Mouse (Mus musculus) myocyte (in vitro differentiated cells): ENCODE results near the gene Rph3al. TPM values are rescaled to one million over a fixed set of nuclear protein-coding genes. Genes with fewer than 3 reads are reported as not detected.

Experiments used
- H3K27me3 ChIP-seq: one replicate; pipeline ENCODE4 v1.6.1; 2011; ENCODE audit not compliant: control insufficient read depth, insufficient read depth, insufficient read length
- H3K36me3 ChIP-seq: one replicate; pipeline ENCODE4 v1.6.1; 2011; ENCODE audit not compliant: control insufficient read depth, insufficient read depth
- H3K4me2 ChIP-seq: one replicate; pipeline ENCODE4 v1.6.1; 2011; ENCODE audit warnings: low read depth, control low read depth
- H3K4me3 ChIP-seq: one replicate; pipeline ENCODE4 v1.5.1; 2011; ENCODE audit warnings: mild to moderate bottlenecking, control low read depth, moderate library complexity
- H3K79me2 ChIP-seq: one replicate; pipeline ENCODE4 v1.6.1; 2011; ENCODE audit not compliant: control insufficient read depth, insufficient read depth
- H3ac ChIP-seq: one replicate; pipeline ENCODE4 v1.6.1; 2011; ENCODE audit not compliant: control insufficient read depth, insufficient read length
- CEBPB ChIP-seq: IDR thresholded peaks from 2 replicates; pipeline ENCODE4 v1.6.1; 2011; ENCODE audit warnings: mild to moderate bottlenecking, moderate library complexity; ENCODE audit not compliant: poor library complexity, insufficient read depth, severe bottlenecking
- E2F4 ChIP-seq: IDR thresholded peaks from one replicate; pipeline ENCODE4 v1.6.1; 2011; ENCODE audit warnings: mild to moderate bottlenecking, control low read depth, moderate library complexity; ENCODE audit not compliant: insufficient read depth
- MAX ChIP-seq: IDR thresholded peaks from one replicate; pipeline ENCODE4 v1.6.1; 2011; ENCODE audit warnings: low read depth, mild to moderate bottlenecking, control low read depth
- MYOD1 ChIP-seq, 3 experiments: IDR thresholded peaks; one replicate each; pipeline ENCODE4 v1.6.1; 2011; ENCODE audit warnings: control low read depth in 2 of 3, low read depth in 2 of 3, mild to moderate bottlenecking in 2 of 3, moderate library complexity in 1 of 3; ENCODE audit not compliant: insufficient read length in 2 of 3, control insufficient read depth in 1 of 3
- MYOG ChIP-seq, 3 experiments: IDR thresholded peaks; one replicate each; pipeline ENCODE4 v1.6.1; 2011; ENCODE audit warnings: control low read depth in 2 of 3, low read depth in 2 of 3, mild to moderate bottlenecking in 2 of 3; ENCODE audit not compliant: insufficient read length in 2 of 3, control insufficient read depth in 1 of 3, insufficient read depth in 1 of 3
- POLR2A ChIP-seq: IDR thresholded peaks from one replicate; pipeline ENCODE4 v1.6.1; 2011; ENCODE audit warnings: low read depth, mild to moderate bottlenecking, control low read depth, moderate library complexity; ENCODE audit not compliant: insufficient read length
- POLR2AphosphoS2 ChIP-seq: IDR thresholded peaks from one replicate; pipeline ENCODE4 v1.6.1; 2011; ENCODE audit warnings: low read depth, control low read depth; ENCODE audit not compliant: insufficient read length
- REST ChIP-seq: IDR thresholded peaks from one replicate; pipeline ENCODE4 v1.6.1; 2011; ENCODE audit warnings: mild to moderate bottlenecking, control low read depth, moderate library complexity; ENCODE audit not compliant: insufficient read depth, insufficient read length
- SRF ChIP-seq: IDR thresholded peaks from one replicate; pipeline ENCODE4 v1.6.1; 2011; ENCODE audit warnings: low read depth; ENCODE audit not compliant: control insufficient read depth, insufficient read length
- TCF12 ChIP-seq: IDR thresholded peaks from one replicate; pipeline ENCODE4 v1.6.1; 2011; ENCODE audit warnings: mild to moderate bottlenecking, control low read depth; ENCODE audit not compliant: poor library complexity, insufficient read depth, severe bottlenecking
- TCF3 ChIP-seq: IDR thresholded peaks from one replicate; pipeline ENCODE4 v1.6.1; 2011; ENCODE audit warnings: low read depth, control low read depth; ENCODE audit not compliant: insufficient read length
- USF1 ChIP-seq: IDR thresholded peaks from one replicate; pipeline ENCODE4 v1.6.1; 2011; ENCODE audit warnings: low read depth, mild to moderate bottlenecking, control low read depth, moderate library complexity
- polyA plus RNA-seq: library from polyadenylated mRNA; unstranded; fragments of >200 nt; fragmentation: generic; extraction: Trizol; gene quantifications from one replicate; pipeline ENCODE4 v1.2.1, GENCODE M21; 2012; ENCODE audit warnings: missing spikeins

Rph3al gene
- polyA plus RNA-seq, 1 experiment = 0.05 TPM

DNA sequence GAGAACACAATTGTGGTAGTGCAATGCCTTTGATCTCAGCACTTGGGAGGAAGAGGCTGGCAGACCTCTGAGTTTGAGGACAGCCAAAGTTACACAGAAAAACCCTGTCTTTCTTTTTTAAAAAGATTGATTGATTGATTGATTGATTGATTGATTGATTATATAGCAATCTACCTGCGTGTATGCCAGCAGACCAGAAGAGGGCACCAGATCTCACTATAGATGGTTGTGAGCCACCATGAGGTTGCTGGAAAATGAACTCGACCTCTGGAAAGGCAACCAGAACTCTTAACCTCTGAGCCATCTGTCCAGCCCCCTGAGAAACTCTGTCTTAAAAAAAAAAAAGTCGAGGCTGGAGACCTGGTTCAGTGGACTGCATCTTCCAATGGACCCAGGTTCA lies 32.4 kb upstream of the Rph3al start:
- TF ChIP-seq CEBPB (no peak), TCF3 (no peak), SRF (no peak), REST (no peak), POLR2A (no peak), MAX (no peak), POLR2AphosphoS2 (no peak), TCF12 (no peak), E2F4 (no peak), USF1 (no peak)
- H3K4me2 ChIP-seq = no peak overlapping the region
- peaks cover 32% of the 10 kb centered on the region for H3K27me3 ChIP-seq
- no peak overlapping the region for H3K4me3 ChIP-seq
- no peaks in the 10 kb centered on the region for H3K79me2 ChIP-seq
- H3K36me3 ChIP-seq = no peaks in the 10 kb centered on the region
- H3ac ChIP-seq = no peak overlapping the region

- H3K4me2 ChIP-seq = no peak overlapping the region
- no peak overlapping the region for H3ac ChIP-seq
- no peaks in the 10 kb centered on the region for H3K79me2 ChIP-seq
- no peaks in the 10 kb centered on the region for H3K36me3 ChIP-seq
- TF ChIP-seq MYOG (IDR thresholded peaks at IDR 0.05; ENCODE audit: control insufficient read depth in 1 of 3, insufficient read depth in 1 of 3, insufficient read length in 2 of 3, low read depth in 2 of 3) (no peak), SRF (no peak), REST (no peak), E2F4 (no peak), CEBPB (no peak)
- H3K4me3 ChIP-seq = no peak overlapping the region
- H3K27me3 ChIP-seq = peaks cover 43% of the 10 kb centered on the region
Observed at GRCm38 (mm10) chr11:75968761-75969160, 30.5 kb upstream of the Rph3al start.

GRCm38 (mm10) chr11:75966401-75967372 lies 28.5 kb upstream of the Rph3al start:
- peaks cover 61% of the 10 kb centered on the region for H3K27me3 ChIP-seq
- H3K4me3 ChIP-seq = no peak overlapping the region
- H3K36me3 ChIP-seq = no peaks in the 10 kb centered on the region
- TF ChIP-seq MYOD1 (IDR thresholded peaks at IDR 0.05; ENCODE audit: control insufficient read depth in 1 of 3, insufficient read length in 2 of 3, low read depth in 2 of 3) (peak in 1 of 3 experiments; percentile 29), MAX (no peak)
- H3ac ChIP-seq = no peak overlapping the region
- H3K4me2 ChIP-seq = peak overlapping the region; percentile 80
- H3K79me2 ChIP-seq = no peaks in the 10 kb centered on the region

GRCm38 (mm10) chr11:75965674-75966400 lies 27.6 kb upstream of the Rph3al start:
- no peak overlapping the region for H3ac ChIP-seq
- peak overlapping the region; percentile 80 for H3K4me2 ChIP-seq
- no peaks in the 10 kb centered on the region for H3K79me2 ChIP-seq
- H3K36me3 ChIP-seq = no peaks in the 10 kb centered on the region
- peaks cover 63% of the 10 kb centered on the region for H3K27me3 ChIP-seq
- TF ChIP-seq MYOD1 (IDR thresholded peaks at IDR 0.05; ENCODE audit: control insufficient read depth in 1 of 3, insufficient read length in 2 of 3, low read depth in 2 of 3) (peak; percentile 73 to 95 (median 94)), SRF (no peak), MYOG (IDR thresholded peaks at IDR 0.05; ENCODE audit: control insufficient read depth in 1 of 3, insufficient read depth in 1 of 3, insufficient read length in 2 of 3, low read depth in 2 of 3) (peak in 1 of 3 experiments; percentile 62)
- H3K4me3 ChIP-seq = no peak overlapping the region

DNA sequence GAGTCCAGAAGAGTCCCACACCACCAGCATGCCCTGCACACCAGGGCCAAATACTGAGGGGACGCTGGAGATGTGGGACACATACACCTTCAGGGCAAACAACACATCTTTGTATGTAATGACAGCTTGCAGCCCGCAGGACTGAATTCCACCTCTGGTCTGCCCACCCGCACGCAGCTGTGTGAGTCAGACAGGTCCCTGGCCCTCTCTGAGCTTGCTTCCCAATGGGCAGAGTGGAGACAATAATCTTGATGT lies 26.2 kb upstream of the Rph3al start:
- Histone ChIP-seq H3K4me2 (no peak overlapping the region), H3K4me3 (no peak overlapping the region), H3K36me3 (no peaks in the 10 kb centered on the region), H3ac (no peak overlapping the region), H3K27me3 (peaks cover 54% of the 10 kb centered on the region), H3K79me2 (no peaks in the 10 kb centered on the region)
- no peak for TF ChIP-seq TCF3
- no peak for TF ChIP-seq POLR2AphosphoS2
- no peak for TF ChIP-seq MAX
- TF ChIP-seq SRF = no peak
- TF ChIP-seq REST = no peak
- TF ChIP-seq TCF12 = no peak
- no peak for TF ChIP-seq USF1
- no peak for TF ChIP-seq MYOD1 (IDR thresholded peaks at IDR 0.05; ENCODE audit: control insufficient read depth in 1 of 3, insufficient read length in 2 of 3, low read depth in 2 of 3)
- TF ChIP-seq MYOG (IDR thresholded peaks at IDR 0.05; ENCODE audit: control insufficient read depth in 1 of 3, insufficient read depth in 1 of 3, insufficient read length in 2 of 3, low read depth in 2 of 3) = no peak
- TF ChIP-seq POLR2A = no peak
- TF ChIP-seq CEBPB = no peak
- no peak for TF ChIP-seq E2F4
